Mouse (Mus musculus): ENCODE measurements around the gene Rsph14. TPM values are rescaled to one million over a fixed set of nuclear protein-coding genes. Genes with fewer than 3 reads are reported as not detected.
A peak's percentile ranks its signal among the peaks of the same experiment; 100 is the strongest.

The Rsph14 gene
- polyA plus RNA-seq, 1 experiment from 2014 or later: 0.62 TPM

- ATAC-seq: no peak
- Histone ChIP-seq H3K9ac (ENCODE audit: low read depth, low read length) (peak overlapping the region; percentile 34), H3K4me3 (ENCODE audit: low read depth, low read length) (peak overlapping the region; percentile 32)
These were observed 107.1 kb downstream of the Rsph14 start for GRCm38 (mm10) chr10:74925324-74925723.

GRCm38 (mm10) chr10:74924274-74924673, 108.1 kb downstream of the Rsph14 start:
- WGBS: 90% methylated on average over 14 of the region's 14 CpGs
- Histone ChIP-seq H3K27ac (ENCODE audit: low read length) (no peak overlapping the region), H3K9ac (ENCODE audit: low read depth, low read length) (no peak overlapping the region), H3K9me3 (replicated peaks; ENCODE audit: control insufficient read depth, low read length, poor library complexity, severe bottlenecking) (no peaks in the 10 kb centered on the region), H3K27me3 (ENCODE audit: control insufficient read depth, insufficient read depth, low read depth, low read length) (no peaks in the 10 kb centered on the region), H3K4me3 (ENCODE audit: low read depth, low read length) (no peak overlapping the region), H3K4me1 (ENCODE audit: control insufficient read depth, insufficient read depth, low read length) (peaks cover 3% of the 10 kb centered on the region; the same call in 1 of the 2 replicates), H3K36me3 (ENCODE audit: control insufficient read depth, insufficient read depth, low read length) (no peaks in the 10 kb centered on the region), H3K4me2 (ENCODE audit: low read length) (no peak overlapping the region)
- ATAC-seq: no peak

More at GRCm38 (mm10) chr10:74925324-74925723, 107.1 kb downstream of the Rsph14 start:
- peak overlapping the region; percentile 61 for H3K4me2 ChIP-seq (ENCODE audit: low read length)
- H3K36me3 ChIP-seq (ENCODE audit: control insufficient read depth, insufficient read depth, low read length): no peaks in the 10 kb centered on the region
- no peaks in the 10 kb centered on the region for H3K9me3 ChIP-seq (replicated peaks; ENCODE audit: control insufficient read depth, low read length, poor library complexity, severe bottlenecking)
- peaks cover 3% of the 10 kb centered on the region; the same call in 1 of the 2 replicates for H3K4me1 ChIP-seq (ENCODE audit: control insufficient read depth, insufficient read depth, low read length)
- H3K27ac ChIP-seq (ENCODE audit: low read length): no peak overlapping the region
- 13% methylated on average over 21 of the region's 21 CpGs for WGBS
- no peaks in the 10 kb centered on the region for H3K27me3 ChIP-seq (ENCODE audit: control insufficient read depth, insufficient read depth, low read depth, low read length)

- peaks cover 3% of the 10 kb centered on the region; the same call in 1 of the 2 replicates for H3K4me1 ChIP-seq (ENCODE audit: control insufficient read depth, insufficient read depth, low read length)
- peak; percentile 54 for ATAC-seq
- H3K36me3 ChIP-seq (ENCODE audit: control insufficient read depth, insufficient read depth, low read length): no peaks in the 10 kb centered on the region
- no peaks in the 10 kb centered on the region for H3K9me3 ChIP-seq (replicated peaks; ENCODE audit: control insufficient read depth, low read length, poor library complexity, severe bottlenecking)
- no peak overlapping the region for H3K27ac ChIP-seq (ENCODE audit: low read length)
- no peak overlapping the region for H3K4me3 ChIP-seq (ENCODE audit: low read depth, low read length)
- no peak overlapping the region for H3K4me2 ChIP-seq (ENCODE audit: low read length)
- H3K9ac ChIP-seq (ENCODE audit: low read depth, low read length): no peak overlapping the region
- 60% methylated on average over 6 of the region's 6 CpGs for WGBS
- no peaks in the 10 kb centered on the region for H3K27me3 ChIP-seq (ENCODE audit: control insufficient read depth, insufficient read depth, low read depth, low read length)
These were observed 109.6 kb downstream of the Rsph14 start for GRCm38 (mm10) chr10:74922763-74923162.

GRCm38 (mm10) chr10:74921614-74922013, 110.8 kb downstream of the Rsph14 start:
- Histone ChIP-seq H3K36me3 (ENCODE audit: control insufficient read depth, insufficient read depth, low read length) (no peaks in the 10 kb centered on the region), H3K9me3 (replicated peaks; ENCODE audit: control insufficient read depth, low read length, poor library complexity, severe bottlenecking) (no peaks in the 10 kb centered on the region), H3K4me1 (ENCODE audit: control insufficient read depth, insufficient read depth, low read length) (peaks cover 3% of the 10 kb centered on the region; the same call in 1 of the 2 replicates), H3K4me2 (ENCODE audit: low read length) (no peak overlapping the region), H3K9ac (ENCODE audit: low read depth, low read length) (no peak overlapping the region), H3K4me3 (ENCODE audit: low read depth, low read length) (no peak overlapping the region), H3K27me3 (ENCODE audit: control insufficient read depth, insufficient read depth, low read depth, low read length) (no peaks in the 10 kb centered on the region), H3K27ac (ENCODE audit: low read length) (no peak overlapping the region)
- 83% methylated on average over 11 of the region's 11 CpGs for WGBS
- ATAC-seq: 0 out of 2 replicates have a peak, but pooled peaks have one; percentile 1

- 0 out of 2 replicates have a peak overlapping the region, but pooled peaks have one; percentile 11 for H3K4me2 ChIP-seq (ENCODE audit: low read length)
- H3K4me3 ChIP-seq (ENCODE audit: low read depth, low read length): no peak overlapping the region
- no peaks in the 10 kb centered on the region for H3K36me3 ChIP-seq (ENCODE audit: control insufficient read depth, insufficient read depth, low read length)
- H3K27ac ChIP-seq (ENCODE audit: low read length): no peak overlapping the region
- H3K27me3 ChIP-seq (ENCODE audit: control insufficient read depth, insufficient read depth, low read depth, low read length): no peaks in the 10 kb centered on the region
- ATAC-seq: peak; percentile 68
- peaks cover 3% of the 10 kb centered on the region; the same call in 1 of the 2 replicates for H3K4me1 ChIP-seq (ENCODE audit: control insufficient read depth, insufficient read depth, low read length)
- no peak overlapping the region for H3K9ac ChIP-seq (ENCODE audit: low read depth, low read length)
- H3K9me3 ChIP-seq (replicated peaks; ENCODE audit: control insufficient read depth, low read length, poor library complexity, severe bottlenecking): no peaks in the 10 kb centered on the region
- 45% methylated on average over 17 of the region's 17 CpGs for WGBS
These were observed 111.4 kb downstream of the Rsph14 start for GRCm38 (mm10) chr10:74920853-74921567.

- no peaks in the 10 kb centered on the region; the same call in 1 of the 2 replicates for H3K4me1 ChIP-seq (ENCODE audit: control insufficient read depth, insufficient read depth, low read length)
- no peak overlapping the region for H3K9ac ChIP-seq (ENCODE audit: low read depth, low read length)
- H3K9me3 ChIP-seq (replicated peaks; ENCODE audit: control insufficient read depth, low read length, poor library complexity, severe bottlenecking): no peaks in the 10 kb centered on the region
- no peaks in the 10 kb centered on the region for H3K27me3 ChIP-seq (ENCODE audit: control insufficient read depth, insufficient read depth, low read depth, low read length)
- H3K4me2 ChIP-seq (ENCODE audit: low read length): no peak overlapping the region
- WGBS: 45% methylated on average over 5 of the region's 5 CpGs
- H3K4me3 ChIP-seq (ENCODE audit: low read depth, low read length): no peak overlapping the region
- no peaks in the 10 kb centered on the region for H3K36me3 ChIP-seq (ENCODE audit: control insufficient read depth, insufficient read depth, low read length)
- H3K27ac ChIP-seq (ENCODE audit: low read length): no peak overlapping the region
- no peak for ATAC-seq
These were observed 113.1 kb downstream of the Rsph14 start for GRCm38 (mm10) chr10:74919277-74919676.

- Histone ChIP-seq H3K36me3 (ENCODE audit: control insufficient read depth, insufficient read depth, low read length) (no peaks in the 10 kb centered on the region), H3K9ac (ENCODE audit: low read depth, low read length) (no peak overlapping the region), H3K27me3 (ENCODE audit: control insufficient read depth, insufficient read depth, low read depth, low read length) (no peaks in the 10 kb centered on the region), H3K9me3 (replicated peaks; ENCODE audit: control insufficient read depth, low read length, poor library complexity, severe bottlenecking) (no peaks in the 10 kb centered on the region), H3K4me1 (ENCODE audit: control insufficient read depth, insufficient read depth, low read length) (no peaks in the 10 kb centered on the region), H3K27ac (ENCODE audit: low read length) (no peak overlapping the region), H3K4me2 (ENCODE audit: low read length) (no peak overlapping the region), H3K4me3 (ENCODE audit: low read depth, low read length) (no peak overlapping the region)
- ATAC-seq: no peak
- 75% methylated on average over 2 of the region's 2 CpGs for WGBS
These were observed 124.0 kb downstream of the Rsph14 start for GRCm38 (mm10) chr10:74908431-74908830.

Other genes with a start within 250 kb of the Rsph14 start
- 92.6 and 103 TPM in 2 replicates for gene Gnaz, start 65.4 kb downstream of the Rsph14 start, polyA plus RNA-seq (2015; fragmentation: Nextera tagmentation; extraction: Ambion mirVana)
- 22.7 and 23.9 TPM in 2 replicates for gene Rab36, start 4.5 kb upstream of the Rsph14 start, polyA plus RNA-seq (2015; fragmentation: Nextera tagmentation; extraction: Ambion mirVana)
- 12.4 and 13.8 TPM in 2 replicates for gene Bcr, start 28.0 kb upstream of the Rsph14 start, polyA plus RNA-seq (2015; fragmentation: Nextera tagmentation; extraction: Ambion mirVana)
- 30.9 and 33.5 TPM in 2 replicates for gene Specc1l, start 179.5 kb upstream of the Rsph14 start, polyA plus RNA-seq (2015; fragmentation: Nextera tagmentation; extraction: Ambion mirVana)